In genomic region chr12:110009136-110009535, GRCm38 (mm10) we compare ENCODE assay signal across 14 mouse cellular contexts.
A peak's percentile ranks its signal among the peaks of the same experiment; 100 is the strongest.
DNase-seq lines count a peak whose midpoint lies in the region; ATAC-seq and TF ChIP-seq lines count a peak whose summit lies in the region.
"Had no signal": no experiment of that assay in that cellular context is flagged by ENCODE, and none has a peak within 500 bp of the region (broad histone marks: within the 10 kb centered on the region; RNA-seq: fewer than 3 reads in every experiment).

No protein-coding gene starts in this region.

- ATAC-seq in forebrain, postnatal 0 days, result no peak
- no peak for ATAC-seq in forebrain, embryonic 11.5 days (replicated peaks; ENCODE audit: low FRiP score)
- ATAC-seq in liver, postnatal 0 days, result no peak; the same call in 1 of the 2 replicates
- no peak for ATAC-seq in liver, embryonic 11.5 days (replicated peaks; ENCODE audit: low FRiP score)
- no peak for ATAC-seq in neural tube, embryonic 15.5 days (ENCODE audit: low FRiP score)

- no peak overlapping the region for H3K4me3 ChIP-seq in forebrain, postnatal 0 days (ENCODE audit: low read depth, low read length)
- H3K4me3 ChIP-seq in forebrain, embryonic 11.5 days (ENCODE audit: low read depth, low read length), result no peak overlapping the region
- H3K4me3 ChIP-seq in liver, postnatal 0 days (ENCODE audit: low read depth, low read length), result no peak overlapping the region
- no peak overlapping the region for H3K4me3 ChIP-seq in liver, embryonic 11.5 days (ENCODE audit: low read depth, low read length)
- no peak overlapping the region for H3K4me3 ChIP-seq in E14TG2a.4 (replicated peaks; ENCODE audit: low read length)
- H3K4me3 ChIP-seq in bone marrow, adult 2 months (replicated peaks; ENCODE audit: control insufficient read depth, low read depth, low read length), result no peak overlapping the region
- no peak overlapping the region for H3K4me3 ChIP-seq in neural tube, embryonic 15.5 days (replicated peaks)
- H3K4me3 ChIP-seq: myocyte had no signal

- no peak for TF ChIP-seq EP300 in liver, postnatal 0 days (IDR thresholded peaks at IDR 0.05; ENCODE audit: low read depth)

- H3K4me2 ChIP-seq in forebrain, postnatal 0 days (ENCODE audit: low read depth), result no peak overlapping the region
- H3K4me2 ChIP-seq in forebrain, embryonic 11.5 days (ENCODE audit: low read depth, low read length, severe bottlenecking), result no peak overlapping the region
- no peak overlapping the region for H3K4me2 ChIP-seq in liver, postnatal 0 days (ENCODE audit: low read depth, low read length)
- H3K4me2 ChIP-seq in liver, embryonic 11.5 days, result no peak overlapping the region
- H3K4me2 ChIP-seq in neural tube, embryonic 15.5 days, result no peak overlapping the region
- H3K4me2 ChIP-seq: heart, embryonic 11.5 days had no signal

- H3K27ac ChIP-seq in forebrain, postnatal 0 days (ENCODE audit: low read depth, low read length), result no peak overlapping the region
- H3K27ac ChIP-seq in forebrain, embryonic 11.5 days (ENCODE audit: low read depth, low read length), result no peak overlapping the region
- H3K27ac ChIP-seq in liver, postnatal 0 days (ENCODE audit: low read depth), result no peak overlapping the region
- no peak overlapping the region for H3K27ac ChIP-seq in liver, embryonic 11.5 days (ENCODE audit: low read depth, low read length)
- no peak overlapping the region for H3K27ac ChIP-seq in bone marrow, adult 2 months (ENCODE audit: control insufficient read depth, insufficient read depth, low read depth, low read length, poor library complexity)
- H3K27ac ChIP-seq in neural tube, embryonic 15.5 days (replicated peaks), result no peak overlapping the region

- 60% methylated on average over 4 of the region's 4 CpGs for WGBS in forebrain, postnatal 0 days
- WGBS in forebrain, embryonic 11.5 days, result 40% methylated on average over 4 of the region's 4 CpGs
- WGBS in liver, postnatal 0 days (ENCODE audit: insufficient replicate concordance), result 43% methylated on average over 4 of the region's 4 CpGs
- WGBS in liver, embryonic 11.5 days, result 49% methylated on average over 4 of the region's 4 CpGs
- 54% methylated on average over 4 of the region's 4 CpGs for WGBS in bone marrow, adult 2 months
- WGBS in neural tube, embryonic 15.5 days, result 48% methylated on average over 4 of the region's 4 CpGs

- H3K9me3 ChIP-seq in forebrain, postnatal 0 days (ENCODE audit: low read length), result no peaks in the 10 kb centered on the region
- H3K9me3 ChIP-seq in forebrain, embryonic 11.5 days (ENCODE audit: control insufficient read depth, low read length), result no peaks in the 10 kb centered on the region
- H3K9me3 ChIP-seq in liver, postnatal 0 days (ENCODE audit: low read length), result no peaks in the 10 kb centered on the region
- H3K9me3 ChIP-seq in liver, embryonic 11.5 days (ENCODE audit: control insufficient read depth, low read length), result no peaks in the 10 kb centered on the region
- no peaks in the 10 kb centered on the region for H3K9me3 ChIP-seq in E14TG2a.4 (ENCODE audit: low read length)
- no peaks in the 10 kb centered on the region for H3K9me3 ChIP-seq in neural tube, embryonic 15.5 days (replicated peaks)

- no peaks in the 10 kb centered on the region for H3K27me3 ChIP-seq in forebrain, postnatal 0 days (ENCODE audit: insufficient read depth, low read length)
- H3K27me3 ChIP-seq in forebrain, embryonic 11.5 days (ENCODE audit: control insufficient read depth, insufficient read depth, low read length), result no peaks in the 10 kb centered on the region
- no peaks in the 10 kb centered on the region for H3K27me3 ChIP-seq in liver, postnatal 0 days (ENCODE audit: insufficient read depth, low read length)
- no peaks in the 10 kb centered on the region for H3K27me3 ChIP-seq in liver, embryonic 11.5 days (replicated peaks; ENCODE audit: control insufficient read depth, insufficient read depth, low read length)
- H3K27me3 ChIP-seq in E14TG2a.4 (ENCODE audit: insufficient read depth, low read length), result peaks cover 5% of the 10 kb centered on the region; the same call in 1 of the 2 replicates
- no peaks in the 10 kb centered on the region for H3K27me3 ChIP-seq in neural tube, embryonic 15.5 days (replicated peaks)

- no peak for DNase-seq in forebrain, postnatal 0 days
- DNase-seq in forebrain, embryonic 11.5 days (ENCODE audit: low spot score), result no peak
- no peak for DNase-seq in liver, postnatal 0 days
- DNase-seq in liver, embryonic 11.5 days (ENCODE audit: low spot score), result no peak
- no peak for DNase-seq in heart, adult 9 months (ENCODE audit: low spot score in 2 of 2)
- DNase-seq: embryo, embryonic 11 days; kidney, adult 9 months; left cerebral cortex, postnatal 4 days; thymus, postnatal 36 days had no signal

- H3K9ac ChIP-seq in forebrain, postnatal 0 days, result no peak overlapping the region
- H3K9ac ChIP-seq in forebrain, embryonic 11.5 days (ENCODE audit: low read length), result no peak overlapping the region
- H3K9ac ChIP-seq in liver, postnatal 0 days (replicated peaks), result no peak overlapping the region
- no peak overlapping the region for H3K9ac ChIP-seq in liver, embryonic 11.5 days (ENCODE audit: low read depth, low read length)
- no peak overlapping the region for H3K9ac ChIP-seq in neural tube, embryonic 15.5 days (replicated peaks)

- 0 out of 2 replicates have a peak, but pooled peaks have one; percentile 9 for TF ChIP-seq CTCF in forebrain, postnatal 0 days (IDR thresholded peaks at IDR 0.05; ENCODE audit: low read depth)
- TF ChIP-seq CTCF in liver, postnatal 0 days (IDR thresholded peaks at IDR 0.05; ENCODE audit: low read depth), result peak; percentile 52
- peak; percentile 81 for TF ChIP-seq CTCF in E14TG2a.4 (conservative IDR thresholded peaks at IDR 0.05; ENCODE audit: low read length)
- TF ChIP-seq CTCF in bone marrow, adult 2 months (IDR thresholded peaks at IDR 0.05; ENCODE audit: control insufficient read depth, insufficient read depth, low read length), result peak; percentile 38; the same call in 1 of the 2 replicates

- TF ChIP-seq POLR2A in bone marrow, adult 2 months (IDR thresholded peaks at IDR 0.05; ENCODE audit: borderline replicate concordance, control insufficient read depth, low read depth, low read length), result no peak

- no peaks in the 10 kb centered on the region for H3K36me3 ChIP-seq in forebrain, postnatal 0 days (ENCODE audit: insufficient read depth)
- H3K36me3 ChIP-seq in forebrain, embryonic 11.5 days (ENCODE audit: control insufficient read depth, insufficient read depth, low read length), result no peaks in the 10 kb centered on the region
- peaks cover 2% of the 10 kb centered on the region; the same call in 1 of the 2 replicates for H3K36me3 ChIP-seq in liver, postnatal 0 days (replicated peaks; ENCODE audit: insufficient read depth, low read length)
- no peaks in the 10 kb centered on the region for H3K36me3 ChIP-seq in liver, embryonic 11.5 days (ENCODE audit: control insufficient read depth, insufficient read depth, low read length)
- no peaks in the 10 kb centered on the region for H3K36me3 ChIP-seq in E14TG2a.4 (ENCODE audit: insufficient read depth, low read length)
- H3K36me3 ChIP-seq in neural tube, embryonic 15.5 days, result no peaks in the 10 kb centered on the region

- no peaks in the 10 kb centered on the region for H3K4me1 ChIP-seq in forebrain, postnatal 0 days (ENCODE audit: insufficient read depth)
- H3K4me1 ChIP-seq in forebrain, embryonic 11.5 days (replicated peaks; ENCODE audit: control insufficient read depth, insufficient read depth, low read length), result no peaks in the 10 kb centered on the region
- H3K4me1 ChIP-seq in liver, postnatal 0 days (ENCODE audit: insufficient read depth), result no peaks in the 10 kb centered on the region
- H3K4me1 ChIP-seq in liver, embryonic 11.5 days (replicated peaks; ENCODE audit: control insufficient read depth, insufficient read depth, low read length), result no peaks in the 10 kb centered on the region
- H3K4me1 ChIP-seq in E14TG2a.4 (replicated peaks; ENCODE audit: low read depth, low read length), result no peaks in the 10 kb centered on the region
- no peaks in the 10 kb centered on the region for H3K4me1 ChIP-seq in bone marrow, adult 2 months (ENCODE audit: control insufficient read depth, insufficient read depth, low read length)
- H3K4me1 ChIP-seq in neural tube, embryonic 15.5 days, result no peaks in the 10 kb centered on the region

Comparison
In these comparisons a context has a peak if more than half of its experiments do, and no peak if none do; other contexts are left out.
1. CTCF ChIP-seq: peak in every context shown above with its lines; median percentile 81 in E14TG2a.4; 52 in liver, postnatal 0 days; 38 in bone marrow, adult 2 months; 9 in forebrain, postnatal 0 days.